Mouse (Mus musculus): Measurements from ENCODE around the gene Zfp810. TPM values are rescaled to one million over a fixed set of nuclear protein-coding genes. Genes with fewer than 3 reads are reported as not detected.

Zfp810 gene
- polyA plus RNA-seq, 1 experiment: 8.4 TPM

DNA sequence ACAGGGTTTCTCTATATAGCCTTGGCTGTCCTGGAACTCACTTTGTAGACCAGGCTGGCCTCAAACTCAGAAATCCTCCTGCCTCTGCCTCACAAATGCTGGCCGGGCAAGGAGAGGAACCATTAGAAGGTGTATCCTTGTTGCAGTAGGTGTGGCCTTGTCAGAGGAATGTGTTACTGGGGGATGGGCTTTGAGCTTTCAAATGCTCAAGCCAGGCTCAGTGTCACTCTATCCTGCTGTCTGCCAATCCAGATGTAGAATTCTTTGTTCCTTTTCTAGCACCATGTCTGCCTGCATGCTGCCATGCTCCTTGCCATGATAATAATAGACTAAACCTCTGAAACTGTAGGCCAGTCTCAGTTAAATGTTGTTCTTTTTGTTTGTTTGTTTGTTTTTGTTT, 5.2 kb downstream of the Zfp810 start:
- Histone ChIP-seq H3K9ac (ENCODE audit: low read depth, poor library complexity, severe bottlenecking) (no peak overlapping the region), H3K27ac (ENCODE audit: insufficient read depth, low read length) (no peak overlapping the region), H3K9me3 (replicated peaks; ENCODE audit: control insufficient read depth, insufficient read depth, low read length, poor library complexity, severe bottlenecking) (no peaks in the 10 kb centered on the region), H3K36me3 (ENCODE audit: control insufficient read depth, insufficient read depth, low read length, poor library complexity, severe bottlenecking) (no peaks in the 10 kb centered on the region; the same call in none of the 2 replicates), H3K4me3 (ENCODE audit: low read depth, low read length) (no peak overlapping the region), H3K27me3 (ENCODE audit: control insufficient read depth, insufficient read depth, low read length, poor library complexity, severe bottlenecking) (no peaks in the 10 kb centered on the region), H3K4me1 (ENCODE audit: control insufficient read depth, insufficient read depth, low read length) (no peaks in the 10 kb centered on the region)
- TF ChIP-seq POLR2A (IDR thresholded peaks at IDR 0.05; ENCODE audit: insufficient read depth, low read length): no peak
- no peak for TF ChIP-seq CTCF (IDR thresholded peaks at IDR 0.05; ENCODE audit: low read depth, low read length)
- TF ChIP-seq EP300 (IDR thresholded peaks at IDR 0.05; ENCODE audit: insufficient read depth, low read depth, low read length): no peak

DNA sequence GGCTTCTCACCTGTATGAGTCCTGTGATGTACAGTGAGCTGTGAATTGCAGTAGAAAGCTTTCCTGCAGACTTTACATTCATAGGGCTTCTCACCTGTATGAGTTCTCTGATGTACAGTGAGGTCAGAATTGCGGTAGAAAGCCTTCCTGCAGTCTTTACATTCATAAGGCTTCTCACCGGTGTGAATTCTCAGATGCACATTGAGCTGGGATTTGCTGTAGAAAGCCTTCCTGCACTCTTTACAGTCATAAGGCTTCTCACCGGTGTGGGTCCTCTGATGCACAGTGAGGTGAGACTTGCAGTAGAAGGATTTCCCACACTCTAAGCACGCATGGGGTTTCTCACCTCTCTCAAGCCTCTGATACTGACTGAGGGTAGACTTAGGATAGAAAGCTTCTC, 28.7 kb downstream of the Zfp810 start:
- H3K9me3 ChIP-seq (replicated peaks; ENCODE audit: control insufficient read depth, insufficient read depth, low read length, poor library complexity, severe bottlenecking): peaks cover 17% of the 10 kb centered on the region
- no peak for TF ChIP-seq EP300 (IDR thresholded peaks at IDR 0.05; ENCODE audit: insufficient read depth, low read depth, low read length)
- TF ChIP-seq CTCF (IDR thresholded peaks at IDR 0.05; ENCODE audit: low read depth, low read length): no peak
- TF ChIP-seq POLR2A (IDR thresholded peaks at IDR 0.05; ENCODE audit: insufficient read depth, low read length): no peak
- no peak overlapping the region for H3K9ac ChIP-seq (ENCODE audit: low read depth, poor library complexity, severe bottlenecking)
- no peaks in the 10 kb centered on the region for H3K27me3 ChIP-seq (ENCODE audit: control insufficient read depth, insufficient read depth, low read length, poor library complexity, severe bottlenecking)
- peaks cover 10% of the 10 kb centered on the region for H3K36me3 ChIP-seq (ENCODE audit: control insufficient read depth, insufficient read depth, low read length, poor library complexity, severe bottlenecking)
- H3K4me3 ChIP-seq (ENCODE audit: low read depth, low read length): no peak overlapping the region
- H3K27ac ChIP-seq (ENCODE audit: insufficient read depth, low read length): no peak overlapping the region
- H3K4me1 ChIP-seq (ENCODE audit: control insufficient read depth, insufficient read depth, low read length): no peaks in the 10 kb centered on the region

DNA sequence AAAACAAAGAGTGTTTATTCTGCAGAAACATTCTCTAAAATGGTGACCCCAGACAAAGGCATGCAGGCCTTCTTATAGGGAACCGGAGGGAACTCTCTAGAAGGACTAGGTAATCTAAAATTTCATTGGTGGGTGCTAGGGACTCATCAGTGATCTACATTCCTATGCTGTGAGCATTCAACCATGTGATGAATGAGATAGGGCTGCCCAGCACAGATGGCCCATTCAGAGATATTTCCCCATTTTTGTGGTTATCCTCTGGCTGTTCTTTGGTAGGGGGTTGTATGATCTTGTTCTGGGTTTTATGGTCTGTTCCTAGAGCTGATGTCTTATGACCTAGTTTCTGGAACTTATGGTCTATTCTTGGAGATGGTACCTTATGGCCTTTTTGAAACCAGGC, 38.6 kb downstream of the Zfp810 start:
- Histone ChIP-seq H3K9me3 (replicated peaks; ENCODE audit: control insufficient read depth, insufficient read depth, low read length, poor library complexity, severe bottlenecking) (no peaks in the 10 kb centered on the region; the same call in 1 of the 2 replicates), H3K4me3 (ENCODE audit: low read depth, low read length) (no peak overlapping the region), H3K9ac (ENCODE audit: low read depth, poor library complexity, severe bottlenecking) (no peak overlapping the region), H3K4me1 (ENCODE audit: control insufficient read depth, insufficient read depth, low read length) (no peaks in the 10 kb centered on the region), H3K27ac (ENCODE audit: insufficient read depth, low read length) (no peak overlapping the region), H3K27me3 (ENCODE audit: control insufficient read depth, insufficient read depth, low read length, poor library complexity, severe bottlenecking) (no peaks in the 10 kb centered on the region), H3K36me3 (ENCODE audit: control insufficient read depth, insufficient read depth, low read length, poor library complexity, severe bottlenecking) (no peaks in the 10 kb centered on the region)
- TF ChIP-seq EP300 (IDR thresholded peaks at IDR 0.05; ENCODE audit: insufficient read depth, low read depth, low read length) (no peak), CTCF (IDR thresholded peaks at IDR 0.05; ENCODE audit: low read depth, low read length) (no peak), POLR2A (IDR thresholded peaks at IDR 0.05; ENCODE audit: insufficient read depth, low read length) (no peak)

DNA sequence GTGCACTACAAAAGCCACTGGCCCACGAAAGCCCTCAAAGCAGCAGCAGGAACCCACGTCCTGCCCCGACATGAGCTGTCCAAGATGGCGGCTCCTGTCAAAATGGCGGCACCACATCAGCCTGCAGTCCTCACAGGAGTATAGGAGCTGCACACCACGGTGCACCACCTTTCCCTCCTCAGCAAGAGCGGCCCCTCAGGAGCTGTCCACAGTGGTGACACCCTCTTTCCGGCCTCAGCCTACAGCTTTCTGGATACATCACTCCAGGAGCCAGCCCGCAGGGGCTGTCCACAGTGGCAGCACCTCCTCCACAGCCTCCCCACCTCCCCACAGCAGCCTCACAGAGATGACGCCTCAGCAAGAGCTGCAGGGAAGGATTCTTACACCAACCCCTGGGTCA, 44.8 kb downstream of the Zfp810 start:
- Histone ChIP-seq H3K27ac (ENCODE audit: insufficient read depth, low read length) (no peak overlapping the region), H3K36me3 (ENCODE audit: control insufficient read depth, insufficient read depth, low read length, poor library complexity, severe bottlenecking) (peaks cover 3% of the 10 kb centered on the region; the same call in 1 of the 2 replicates), H3K9me3 (replicated peaks; ENCODE audit: control insufficient read depth, insufficient read depth, low read length, poor library complexity, severe bottlenecking) (no peaks in the 10 kb centered on the region; the same call in 1 of the 2 replicates), H3K4me1 (ENCODE audit: control insufficient read depth, insufficient read depth, low read length) (no peaks in the 10 kb centered on the region), H3K27me3 (ENCODE audit: control insufficient read depth, insufficient read depth, low read length, poor library complexity, severe bottlenecking) (no peaks in the 10 kb centered on the region), H3K9ac (ENCODE audit: low read depth, poor library complexity, severe bottlenecking) (no peak overlapping the region), H3K4me3 (ENCODE audit: low read depth, low read length) (no peak overlapping the region)
- TF ChIP-seq CTCF (IDR thresholded peaks at IDR 0.05; ENCODE audit: low read depth, low read length): no peak

DNA sequence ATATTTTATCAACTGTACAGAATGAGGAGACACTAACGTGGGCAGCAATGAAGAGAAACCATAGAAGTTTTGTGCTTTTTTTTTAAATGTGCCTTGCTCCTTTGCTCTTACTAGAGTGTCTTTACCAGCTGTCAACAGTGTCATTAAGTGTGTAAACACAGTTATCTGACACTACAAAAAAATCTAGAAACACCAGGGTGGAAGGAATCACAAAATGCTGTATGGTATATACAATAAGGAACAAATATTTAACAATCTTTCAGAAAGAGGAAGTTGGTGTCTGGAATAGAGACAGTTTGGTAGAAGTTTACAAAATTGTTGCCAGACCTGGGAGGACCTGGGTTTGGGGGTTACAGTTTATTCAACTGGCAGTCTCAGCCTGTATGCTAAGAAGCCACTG, 45.9 kb downstream of the Zfp810 start:
- no peak for TF ChIP-seq POLR2A (IDR thresholded peaks at IDR 0.05; ENCODE audit: insufficient read depth, low read length)
- no peak for TF ChIP-seq CTCF (IDR thresholded peaks at IDR 0.05; ENCODE audit: low read depth, low read length)
- no peak for TF ChIP-seq EP300 (IDR thresholded peaks at IDR 0.05; ENCODE audit: insufficient read depth, low read depth, low read length)
- H3K9me3 ChIP-seq (replicated peaks; ENCODE audit: control insufficient read depth, insufficient read depth, low read length, poor library complexity, severe bottlenecking): no peaks in the 10 kb centered on the region
- H3K27ac ChIP-seq (ENCODE audit: insufficient read depth, low read length): no peak overlapping the region

DNA sequence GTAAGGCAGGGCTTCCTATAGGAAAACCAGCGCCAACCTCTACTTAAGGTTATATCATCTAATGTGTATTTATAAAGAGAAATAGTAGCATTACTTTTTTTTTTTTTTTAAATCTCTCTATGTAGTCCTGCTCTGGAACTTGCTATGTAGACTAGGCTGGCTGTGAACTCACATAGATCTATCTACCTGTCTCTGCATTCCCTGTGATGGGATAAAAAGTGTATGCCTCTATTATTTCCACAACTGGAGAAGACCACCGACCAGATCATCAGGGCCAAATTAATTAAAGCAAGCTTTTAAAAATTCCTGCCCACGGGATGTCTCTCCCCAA, 47.4 kb downstream of the Zfp810 start:
- H3K27ac ChIP-seq (ENCODE audit: insufficient read depth, low read length): no peak overlapping the region
- TF ChIP-seq EP300 (IDR thresholded peaks at IDR 0.05; ENCODE audit: insufficient read depth, low read depth, low read length): no peak
- TF ChIP-seq POLR2A (IDR thresholded peaks at IDR 0.05; ENCODE audit: insufficient read depth, low read length): no peak
- TF ChIP-seq CTCF (IDR thresholded peaks at IDR 0.05; ENCODE audit: low read depth, low read length): no peak
- H3K4me3 ChIP-seq (ENCODE audit: low read depth, low read length): peak overlapping the region; percentile 22; the same call in 1 of the 2 replicates
- peak overlapping the region; percentile 90 for H3K9ac ChIP-seq (ENCODE audit: low read depth, poor library complexity, severe bottlenecking)
- H3K36me3 ChIP-seq (ENCODE audit: control insufficient read depth, insufficient read depth, low read length, poor library complexity, severe bottlenecking): peaks cover 24% of the 10 kb centered on the region
- no peaks in the 10 kb centered on the region for H3K27me3 ChIP-seq (ENCODE audit: control insufficient read depth, insufficient read depth, low read length, poor library complexity, severe bottlenecking)
- H3K4me1 ChIP-seq (ENCODE audit: control insufficient read depth, insufficient read depth, low read length): no peaks in the 10 kb centered on the region
- no peaks in the 10 kb centered on the region for H3K9me3 ChIP-seq (replicated peaks; ENCODE audit: control insufficient read depth, insufficient read depth, low read length, poor library complexity, severe bottlenecking)

More for the DNA sequence above, 45.9 kb downstream of the Zfp810 start:
- no peak overlapping the region for H3K9ac ChIP-seq (ENCODE audit: low read depth, poor library complexity, severe bottlenecking)
- no peaks in the 10 kb centered on the region for H3K27me3 ChIP-seq (ENCODE audit: control insufficient read depth, insufficient read depth, low read length, poor library complexity, severe bottlenecking)
- no peaks in the 10 kb centered on the region for H3K4me1 ChIP-seq (ENCODE audit: control insufficient read depth, insufficient read depth, low read length)
- no peak overlapping the region for H3K4me3 ChIP-seq (ENCODE audit: low read depth, low read length)
- peaks cover 11% of the 10 kb centered on the region for H3K36me3 ChIP-seq (ENCODE audit: control insufficient read depth, insufficient read depth, low read length, poor library complexity, severe bottlenecking)
